Mouse (Mus musculus): ENCODE results near the gene Mpped1. TPM values are rescaled to one million over a fixed set of nuclear protein-coding genes. Genes with fewer than 3 reads are reported as not detected.

Mpped1 gene
- polyA plus RNA-seq, 1 experiment from 2014 or later, result 11.3 TPM

GRCm38 (mm10) chr15:83772460-83772859 is 6.8 kb upstream of the Mpped1 start:
- Histone ChIP-seq H3K4me3 (no peak overlapping the region), H3K27ac (no peak overlapping the region), H3K9me3 (no peaks in the 10 kb centered on the region), H3K4me2 (no peak overlapping the region), H3K4me1 (replicated peaks) (peaks cover 13% of the 10 kb centered on the region), H3K9ac (no peak overlapping the region), H3K27me3 (peaks cover 29% of the 10 kb centered on the region), H3K36me3 (no peaks in the 10 kb centered on the region)
- WGBS, result 64% methylated on average over 5 of the region's 5 CpGs
- ATAC-seq (ENCODE audit: low FRiP score), result no peak

GRCm38 (mm10) chr15:83772953-83773352 is 6.3 kb upstream of the Mpped1 start:
- Histone ChIP-seq H3K27ac (no peak overlapping the region), H3K9ac (no peak overlapping the region), H3K4me3 (no peak overlapping the region), H3K9me3 (no peaks in the 10 kb centered on the region), H3K27me3 (peaks cover 33% of the 10 kb centered on the region), H3K4me1 (replicated peaks) (peaks cover 13% of the 10 kb centered on the region), H3K4me2 (no peak overlapping the region), H3K36me3 (no peaks in the 10 kb centered on the region)
- no peak for ATAC-seq (ENCODE audit: low FRiP score)
- 88% methylated on average over 4 of the region's 4 CpGs for WGBS

- no peak overlapping the region for H3K4me3 ChIP-seq
- no peak overlapping the region for H3K9ac ChIP-seq
- H3K4me1 ChIP-seq (replicated peaks), result peaks cover 17% of the 10 kb centered on the region
- no peak overlapping the region for H3K4me2 ChIP-seq
- H3K9me3 ChIP-seq, result no peaks in the 10 kb centered on the region
- WGBS, result 83% methylated on average over 4 of the region's 4 CpGs
- ATAC-seq (ENCODE audit: low FRiP score), result no peak
- no peaks in the 10 kb centered on the region for H3K36me3 ChIP-seq
- no peak overlapping the region for H3K27ac ChIP-seq
- peaks cover 42% of the 10 kb centered on the region for H3K27me3 ChIP-seq
These were observed 4.3 kb upstream of the Mpped1 start for GRCm38 (mm10) chr15:83774922-83775321.

- Histone ChIP-seq H3K4me3 (no peak overlapping the region), H3K9me3 (no peaks in the 10 kb centered on the region), H3K27ac (no peak overlapping the region), H3K4me2 (no peak overlapping the region), H3K27me3 (peaks cover 56% of the 10 kb centered on the region), H3K4me1 (replicated peaks) (peaks cover 29% of the 10 kb centered on the region), H3K36me3 (no peaks in the 10 kb centered on the region), H3K9ac (no peak overlapping the region)
- 83% methylated on average over 6 of the region's 6 CpGs for WGBS
- ATAC-seq (ENCODE audit: low FRiP score), result no peak
These were observed 2.8 kb upstream of the Mpped1 start for GRCm38 (mm10) chr15:83776265-83777000.

- H3K36me3 ChIP-seq, result no peaks in the 10 kb centered on the region
- no peak for ATAC-seq (ENCODE audit: low FRiP score)
- H3K9ac ChIP-seq, result no peak overlapping the region
- WGBS, result 75% methylated on average over 6 of the region's 6 CpGs
- no peaks in the 10 kb centered on the region for H3K9me3 ChIP-seq
- H3K4me1 ChIP-seq (replicated peaks), result peaks cover 19% of the 10 kb centered on the region
- no peak overlapping the region for H3K4me3 ChIP-seq
- H3K27ac ChIP-seq, result no peak overlapping the region
- peaks cover 66% of the 10 kb centered on the region for H3K27me3 ChIP-seq
- H3K4me2 ChIP-seq, result no peak overlapping the region
These were observed 1.8 kb upstream of the Mpped1 start for GRCm38 (mm10) chr15:83777476-83777875.

- H3K27me3 ChIP-seq, result peaks cover 62% of the 10 kb centered on the region
- peaks cover 17% of the 10 kb centered on the region for H3K4me1 ChIP-seq (replicated peaks)
- ATAC-seq (ENCODE audit: low FRiP score), result peak; percentile 36; the same call in 1 of the 2 replicates
- no peaks in the 10 kb centered on the region for H3K9me3 ChIP-seq
- H3K4me3 ChIP-seq, result peak overlapping the region; percentile 63
- H3K36me3 ChIP-seq, result no peaks in the 10 kb centered on the region
- H3K9ac ChIP-seq, result peak overlapping the region; percentile 79
- H3K4me2 ChIP-seq, result peak overlapping the region; percentile 89
- no peak overlapping the region for H3K27ac ChIP-seq
- 2% methylated on average over 44 of the region's 92 CpGs for WGBS
These were observed 831 bp downstream of the Mpped1 start for GRCm38 (mm10) chr15:83779855-83780740.

GRCm38 (mm10) chr15:83781304-83781703 is 2.0 kb downstream of the Mpped1 start:
- no peak overlapping the region for H3K4me3 ChIP-seq
- peaks cover 17% of the 10 kb centered on the region for H3K4me1 ChIP-seq (replicated peaks)
- H3K9ac ChIP-seq, result no peak overlapping the region
- H3K36me3 ChIP-seq, result no peaks in the 10 kb centered on the region
- no peak for ATAC-seq (ENCODE audit: low FRiP score)
- H3K27me3 ChIP-seq, result peaks cover 60% of the 10 kb centered on the region
- H3K4me2 ChIP-seq, result peak overlapping the region; percentile 89
- no peaks in the 10 kb centered on the region for H3K9me3 ChIP-seq
- 75% methylated on average over 11 of the region's 11 CpGs for WGBS
- H3K27ac ChIP-seq, result no peak overlapping the region

- no peak overlapping the region for H3K27ac ChIP-seq
- no peaks in the 10 kb centered on the region for H3K36me3 ChIP-seq
- H3K9ac ChIP-seq, result no peak overlapping the region
- WGBS, result 63% methylated on average over 9 of the region's 9 CpGs
- no peak for ATAC-seq (ENCODE audit: low FRiP score)
- H3K4me2 ChIP-seq, result no peak overlapping the region
- H3K4me1 ChIP-seq (replicated peaks), result peaks cover 17% of the 10 kb centered on the region
- no peak overlapping the region for H3K4me3 ChIP-seq
- H3K27me3 ChIP-seq, result peaks cover 54% of the 10 kb centered on the region
- H3K9me3 ChIP-seq, result no peaks in the 10 kb centered on the region
These were observed 3.0 kb downstream of the Mpped1 start for GRCm38 (mm10) chr15:83782284-83782683.

- Histone ChIP-seq H3K9ac (no peak overlapping the region), H3K9me3 (no peaks in the 10 kb centered on the region), H3K36me3 (no peaks in the 10 kb centered on the region), H3K27me3 (peaks cover 33% of the 10 kb centered on the region; the same call in 1 of the 2 replicates), H3K4me3 (no peak overlapping the region), H3K27ac (no peak overlapping the region), H3K4me1 (replicated peaks) (peaks cover 13% of the 10 kb centered on the region), H3K4me2 (no peak overlapping the region)
- WGBS, result 79% methylated on average over 9 of the region's 9 CpGs
- ATAC-seq (ENCODE audit: low FRiP score), result no peak
These were observed 5.5 kb downstream of the Mpped1 start for GRCm38 (mm10) chr15:83784772-83785171.

GRCm38 (mm10) chr15:83789046-83789445 is 9.8 kb downstream of the Mpped1 start:
- no peak overlapping the region for H3K4me2 ChIP-seq
- ATAC-seq (ENCODE audit: low FRiP score), result no peak
- H3K9ac ChIP-seq, result no peak overlapping the region
- H3K27me3 ChIP-seq, result 0 out of 2 replicates have a peak, but pooled peaks cover 5% of the 10 kb centered on the region
- 75% methylated on average over 9 of the region's 9 CpGs for WGBS
- no peak overlapping the region for H3K4me3 ChIP-seq
- H3K4me1 ChIP-seq (replicated peaks), result 0 out of 2 replicates have a peak, but pooled peaks cover 5% of the 10 kb centered on the region
- no peaks in the 10 kb centered on the region for H3K9me3 ChIP-seq
- H3K27ac ChIP-seq, result no peak overlapping the region
- H3K36me3 ChIP-seq, result no peaks in the 10 kb centered on the region

GRCm38 (mm10) chr15:83796924-83797323 is 17.7 kb downstream of the Mpped1 start:
- WGBS, result 74% methylated on average over 7 of the region's 7 CpGs
- Histone ChIP-seq H3K27ac (no peak overlapping the region), H3K4me3 (no peak overlapping the region), H3K9me3 (no peaks in the 10 kb centered on the region), H3K4me2 (no peak overlapping the region), H3K27me3 (0 out of 2 replicates have a peak, but pooled peaks cover under 1% of the 10 kb centered on the region), H3K4me1 (replicated peaks) (peaks cover 37% of the 10 kb centered on the region), H3K36me3 (no peaks in the 10 kb centered on the region), H3K9ac (no peak overlapping the region)
- ATAC-seq (ENCODE audit: low FRiP score), result no peak

GRCm38 (mm10) chr15:83798964-83799363 is 19.7 kb downstream of the Mpped1 start:
- no peak for ATAC-seq (ENCODE audit: low FRiP score)
- no peak overlapping the region for H3K4me2 ChIP-seq
- peaks cover 37% of the 10 kb centered on the region for H3K4me1 ChIP-seq (replicated peaks)
- 0 out of 2 replicates have a peak, but pooled peaks cover 3% of the 10 kb centered on the region for H3K27me3 ChIP-seq
- no peak overlapping the region for H3K9ac ChIP-seq
- H3K4me3 ChIP-seq, result no peak overlapping the region
- H3K36me3 ChIP-seq, result no peaks in the 10 kb centered on the region
- no peak overlapping the region for H3K27ac ChIP-seq
- H3K9me3 ChIP-seq, result no peaks in the 10 kb centered on the region
- WGBS, result 85% methylated on average over 11 of the region's 11 CpGs

All from hindbrain, embryonic 13.5 days (tissue).